Mouse (Mus musculus) kidney, postnatal 0 days (tissue): ENCODE results near the gene Myo3b. TPM values are rescaled to one million over a fixed set of nuclear protein-coding genes. Genes with fewer than 3 reads are reported as not detected.

Experiments
- ATAC-seq: fragments of 200-750 bp; cut with Nextera tagmentation; replicated peaks from 2 replicates; pipeline ENCODE4 v1.8.0; 2017; ENCODE audit warnings: low read depth, moderate number of reproducible peaks, moderate TSS enrichment, moderate library complexity; ENCODE audit not compliant: low FRiP score
- DNase-seq: peaks from one replicate; pipeline ENCODE4 v3.0.0-alpha.2; 2016; ENCODE audit warnings: low spot score
- H3K27ac ChIP-seq: fragments of 300-500 bp; sonication (generic); 2 replicates; pipeline ENCODE4 v1.5.1; 2014; ENCODE audit warnings: mild to moderate bottlenecking
- H3K27me3 ChIP-seq: fragments of 300-500 bp; sonication (generic); 2 replicates; pipeline ENCODE4 v1.6.1; 2014; ENCODE audit warnings: low read length, mixed read lengths; ENCODE audit not compliant: insufficient read depth
- H3K36me3 ChIP-seq: fragments of 300-500 bp; sonication (generic); 2 replicates; pipeline ENCODE4 v1.6.1; 2014; ENCODE audit warnings: low read length, mixed read lengths; ENCODE audit not compliant: insufficient read depth
- H3K4me1 ChIP-seq: fragments of 300-500 bp; sonication (generic); replicated peaks from 2 replicates; pipeline ENCODE4 v1.6.1; 2014; ENCODE audit warnings: antibody characterized with exemption, low read length, mixed read lengths; ENCODE audit not compliant: insufficient read depth
- H3K4me2 ChIP-seq: fragments of 300-500 bp; sonication (generic); 2 replicates; pipeline ENCODE4 v1.6.1; 2014; ENCODE audit warnings: mild to moderate bottlenecking, low read length, moderate library complexity, mixed read lengths
- H3K4me3 ChIP-seq: fragments of 300-500 bp; sonication (generic); replicated peaks from 2 replicates; pipeline ENCODE4 v1.5.1; 2014; ENCODE audit warnings: low read depth, low read length
- H3K9ac ChIP-seq: fragments of 300-500 bp; sonication (generic); 2 replicates; pipeline ENCODE4 v1.6.1; 2014; ENCODE audit warnings: low read depth, low read length
- H3K9me3 ChIP-seq: fragments of 300-500 bp; sonication (generic); replicated peaks from 2 replicates; pipeline ENCODE4 v1.6.1; 2016; ENCODE audit warnings: low read length, inconsistent platforms, mixed read lengths
- CTCF ChIP-seq: IDR thresholded peaks from 2 replicates; pipeline ENCODE4 v1.5.1; 2016; ENCODE audit warnings: antibody characterized with exemption, low read depth, mild to moderate bottlenecking, moderate library complexity
- WGBS: fragments of 180-500 bp; shearing (Covaris S2); extraction: QIAGEN DNeasy Blood & Tissue Kit; methylation state at CpG from one replicate; pipeline ENCODE4 v1.1.7; 2014; 5-methylcytosine and 5-hydroxymethylcytosine counted together
- polyA plus RNA-seq: library from polyadenylated mRNA; unstranded; fragments of >200 nt; fragmentation: Nextera tagmentation; extraction: Ambion mirVana; gene quantifications from 2 replicates; pipeline ENCODE4 v1.2.1, GENCODE M21; 2015

The Myo3b gene
- polyA plus RNA-seq, 1 experiment from 2014 or later = 1.3 TPM

DNA sequence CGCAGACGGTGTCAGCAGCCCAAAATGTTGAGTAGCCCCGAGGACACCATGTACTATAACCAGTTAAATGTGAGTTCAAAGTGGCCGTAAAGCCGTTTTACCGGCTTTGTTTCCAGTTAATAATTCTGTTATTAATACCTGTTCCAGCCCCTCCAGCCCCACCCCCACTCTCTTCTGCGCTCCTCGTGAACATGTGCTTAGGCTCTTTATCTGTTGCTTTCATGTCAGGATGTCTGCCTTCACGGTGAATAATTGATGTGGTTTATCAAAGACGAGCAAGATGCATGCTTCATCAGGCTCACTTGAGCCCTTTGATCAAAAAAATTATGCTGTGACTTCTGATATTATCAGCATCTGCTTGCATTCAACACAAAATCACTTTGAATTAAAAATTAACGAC, 386.7 kb downstream of the Myo3b start:
- TF ChIP-seq CTCF = no peak
- WGBS = 49% methylated on average over 11 of the region's 11 CpGs
- Histone ChIP-seq H3K9me3 (no peaks in the 10 kb centered on the region), H3K36me3 (no peaks in the 10 kb centered on the region), H3K4me3 (no peak overlapping the region), H3K9ac (no peak overlapping the region), H3K4me1 (no peaks in the 10 kb centered on the region), H3K4me2 (no peak overlapping the region), H3K27ac (no peak overlapping the region), H3K27me3 (no peaks in the 10 kb centered on the region)
- no peak for DNase-seq
- ATAC-seq = no peak

- Histone ChIP-seq H3K4me2 (peak overlapping the region; percentile 35; the same call in 1 of the 2 replicates), H3K9me3 (no peaks in the 10 kb centered on the region), H3K4me1 (no peaks in the 10 kb centered on the region), H3K9ac (no peak overlapping the region), H3K27me3 (no peaks in the 10 kb centered on the region; the same call in 1 of the 2 replicates), H3K36me3 (no peaks in the 10 kb centered on the region), H3K4me3 (no peak overlapping the region), H3K27ac (no peak overlapping the region)
- WGBS = 11% methylated on average over 4 of the region's 4 CpGs
- no peak for TF ChIP-seq CTCF
- ATAC-seq (no peak), DNase-seq (peak; percentile 34)
Observed at GRCm38 (mm10) chr2:70443035-70443434, 404.1 kb downstream of the Myo3b start.

GRCm38 (mm10) chr2:70444141-70444540, 405.2 kb downstream of the Myo3b start:
- Histone ChIP-seq H3K36me3 (no peaks in the 10 kb centered on the region), H3K27ac (no peak overlapping the region), H3K4me1 (no peaks in the 10 kb centered on the region), H3K9me3 (no peaks in the 10 kb centered on the region), H3K4me2 (peak overlapping the region; percentile 15; the same call in 1 of the 2 replicates), H3K4me3 (no peak overlapping the region), H3K9ac (no peak overlapping the region), H3K27me3 (no peaks in the 10 kb centered on the region; the same call in 1 of the 2 replicates)
- 7% methylated on average over 7 of the region's 7 CpGs for WGBS
- DNase-seq (no peak), ATAC-seq (no peak)
- TF ChIP-seq CTCF = no peak

- DNase-seq = peak; percentile 36
- H3K4me1 ChIP-seq = no peaks in the 10 kb centered on the region
- 0 out of 2 replicates have a peak overlapping the region, but pooled peaks have one; percentile 5 for H3K9ac ChIP-seq
- H3K4me2 ChIP-seq = peak overlapping the region; percentile 53
- WGBS = 11% methylated on average over 12 of the region's 12 CpGs
- H3K27me3 ChIP-seq = 0 out of 2 replicates have a peak, but pooled peaks cover 3% of the 10 kb centered on the region
- H3K36me3 ChIP-seq = no peaks in the 10 kb centered on the region
- H3K4me3 ChIP-seq = peak overlapping the region; percentile 23
- H3K9me3 ChIP-seq = no peaks in the 10 kb centered on the region
- no peak overlapping the region for H3K27ac ChIP-seq
- no peak for TF ChIP-seq CTCF
- ATAC-seq = no peak
Observed at GRCm38 (mm10) chr2:70456205-70456604, 417.3 kb downstream of the Myo3b start.

- ATAC-seq = no peak
- H3K9me3 ChIP-seq = no peaks in the 10 kb centered on the region
- no peak overlapping the region for H3K9ac ChIP-seq
- H3K27ac ChIP-seq = no peak overlapping the region
- no peaks in the 10 kb centered on the region for H3K4me1 ChIP-seq
- H3K36me3 ChIP-seq = no peaks in the 10 kb centered on the region
- 100% methylated on average over 1 of the region's 1 CpGs for WGBS
- no peak overlapping the region for H3K4me2 ChIP-seq
- TF ChIP-seq CTCF = no peak
- H3K27me3 ChIP-seq = no peaks in the 10 kb centered on the region
- H3K4me3 ChIP-seq = no peak overlapping the region
- no peak for DNase-seq
Observed at GRCm38 (mm10) chr2:70463606-70464005, 424.7 kb downstream of the Myo3b start.

- no peaks in the 10 kb centered on the region for H3K36me3 ChIP-seq
- ATAC-seq (no peak), DNase-seq (no peak)
- H3K9me3 ChIP-seq = no peaks in the 10 kb centered on the region
- 41% methylated on average over 5 of the region's 5 CpGs for WGBS
- H3K4me2 ChIP-seq = 0 out of 2 replicates have a peak overlapping the region, but pooled peaks have one; percentile 63
- H3K27me3 ChIP-seq = peaks cover 19% of the 10 kb centered on the region
- no peak overlapping the region for H3K9ac ChIP-seq
- H3K27ac ChIP-seq = no peak overlapping the region
- H3K4me3 ChIP-seq = no peak overlapping the region
- no peak for TF ChIP-seq CTCF
- peaks cover 10% of the 10 kb centered on the region; the same call in 1 of the 2 replicates for H3K4me1 ChIP-seq
Observed at GRCm38 (mm10) chr2:70471136-70471535, 432.2 kb downstream of the Myo3b start.
